Mouse (Mus musculus) NIH3T3 (cell line): ENCODE measurements around the gene Mrvi1.

Source experiments
- DNase-seq: peaks from one replicate; pipeline ENCODE4 v3.0.0-alpha.2; 2012; ENCODE audit warnings: low read depth

Gene Mrvi1

DNA sequence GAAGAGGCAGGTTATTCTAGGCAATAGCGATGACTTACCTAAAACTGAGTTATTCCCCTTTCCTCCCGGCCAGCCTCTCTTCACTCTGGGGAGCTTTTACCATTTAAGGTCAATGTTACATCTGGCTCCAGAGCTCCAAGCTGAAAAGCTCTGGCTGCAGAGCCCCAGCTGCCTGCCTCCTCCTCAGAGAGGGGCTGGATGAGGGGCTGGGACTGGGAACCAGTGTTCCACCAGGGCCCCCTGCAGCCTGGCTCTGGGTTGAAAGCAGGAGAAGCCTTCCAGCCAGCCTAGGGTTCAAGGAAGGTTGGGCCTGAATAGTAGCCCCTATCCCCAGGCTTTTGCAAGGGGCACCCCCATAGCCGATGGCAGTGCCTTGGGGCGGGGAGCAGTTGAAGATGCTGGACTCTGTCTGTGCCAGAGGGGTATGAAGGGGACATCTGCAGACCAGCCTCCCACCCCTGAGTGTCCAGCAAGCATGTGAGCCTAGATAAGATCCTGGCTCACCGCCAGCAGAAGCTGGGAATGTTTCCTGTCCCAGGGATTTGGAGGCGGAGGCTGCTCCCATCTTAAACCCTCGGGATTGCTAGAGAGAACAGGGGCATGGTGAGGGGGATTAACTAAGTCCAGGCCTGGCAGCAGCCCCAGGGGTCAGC lies at the start of gene Mrvi1:
Gene Mrvi1, minus strand, starts transcription at position 409 of the 653 bp plus-strand sequence.
- peak; percentile 66 for DNase-seq

DNA sequence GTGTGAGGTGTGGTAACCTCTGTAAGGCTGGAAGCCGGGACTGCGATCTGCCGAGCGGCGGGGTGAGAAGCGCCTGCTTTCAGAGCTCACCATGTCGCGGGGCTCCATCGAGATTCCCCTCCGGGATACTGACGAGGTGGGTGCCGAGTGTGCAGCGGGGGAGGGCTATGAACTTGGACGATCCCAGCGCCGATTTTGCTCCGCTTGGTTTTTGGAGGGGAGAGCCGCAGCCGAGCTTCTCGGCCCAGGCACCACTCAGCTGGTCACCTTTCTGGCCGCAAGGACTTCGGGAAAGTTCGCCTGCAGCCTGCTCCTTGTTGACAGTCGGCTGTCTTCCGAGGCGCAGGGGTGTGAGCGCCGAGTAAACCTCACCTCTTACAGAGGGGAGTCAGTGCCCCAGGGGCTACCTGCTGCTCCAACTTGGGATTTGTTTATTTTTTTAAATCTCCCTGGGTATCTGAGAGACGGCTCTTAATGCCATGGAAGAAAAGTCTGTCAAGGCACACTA lies 46.8 kb upstream of the Mrvi1 start:
- no peak for DNase-seq

DNA sequence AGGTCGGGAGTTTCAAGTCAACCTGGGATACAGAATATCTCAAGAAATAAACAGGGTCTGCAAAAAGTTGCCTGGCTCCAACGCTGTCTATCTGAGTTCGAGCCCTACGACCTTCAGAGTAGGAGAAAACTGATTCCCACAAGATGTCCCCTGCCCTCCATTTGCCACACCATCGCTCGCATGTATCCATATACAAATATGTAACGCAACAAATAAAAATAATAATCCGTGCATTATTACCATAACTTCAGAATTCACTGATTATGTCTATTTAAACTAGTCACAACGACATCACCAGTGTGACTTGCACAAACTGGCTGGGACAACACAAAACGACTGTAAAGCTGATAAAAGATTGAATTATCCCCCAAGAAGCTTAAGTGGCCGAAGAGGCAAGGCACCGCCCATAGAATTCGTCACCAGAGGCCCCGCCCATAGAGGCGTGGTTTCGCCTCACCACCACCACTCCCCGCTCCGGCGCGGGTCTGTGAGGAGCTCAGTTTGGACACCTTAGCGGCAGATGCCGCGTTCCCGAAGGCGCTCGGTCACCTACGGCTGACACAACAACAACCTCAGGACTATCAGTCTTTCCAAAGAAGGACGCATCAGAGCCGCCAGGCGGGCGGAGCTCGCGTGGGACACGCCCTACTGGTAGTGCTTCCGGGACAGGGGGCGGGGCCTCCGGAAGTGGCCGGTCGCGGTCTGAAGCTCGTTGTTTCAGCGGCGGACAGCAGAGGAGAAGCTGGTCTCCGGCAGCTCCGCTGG lies 46.2 kb upstream of the Mrvi1 start, which contains the start of gene Ctr9:
Gene Ctr9, plus strand, starts transcription at position 671 of the 765 bp plus-strand sequence.
- peak; percentile 92 for DNase-seq

DNA sequence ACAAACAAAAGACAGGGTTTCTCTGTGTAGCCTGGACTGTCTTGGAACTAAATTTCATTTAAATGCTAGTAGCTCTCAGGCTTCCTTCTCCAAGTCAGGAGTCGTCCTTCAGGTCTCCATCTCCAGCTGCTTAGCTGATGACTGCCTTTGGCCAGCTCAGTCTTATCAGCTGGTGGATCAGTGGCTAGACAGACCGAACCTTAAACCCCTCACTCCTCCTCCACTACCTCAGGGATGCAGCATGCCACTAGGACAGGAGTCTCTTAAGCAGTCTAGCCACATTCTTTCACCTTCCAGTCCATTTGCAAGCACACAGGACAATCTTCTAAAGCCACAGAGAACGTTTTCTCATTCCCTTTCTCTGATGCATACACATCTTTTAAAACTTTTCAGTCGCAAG lies 42.7 kb upstream of the Mrvi1 start:
- DNase-seq = no peak

DNA sequence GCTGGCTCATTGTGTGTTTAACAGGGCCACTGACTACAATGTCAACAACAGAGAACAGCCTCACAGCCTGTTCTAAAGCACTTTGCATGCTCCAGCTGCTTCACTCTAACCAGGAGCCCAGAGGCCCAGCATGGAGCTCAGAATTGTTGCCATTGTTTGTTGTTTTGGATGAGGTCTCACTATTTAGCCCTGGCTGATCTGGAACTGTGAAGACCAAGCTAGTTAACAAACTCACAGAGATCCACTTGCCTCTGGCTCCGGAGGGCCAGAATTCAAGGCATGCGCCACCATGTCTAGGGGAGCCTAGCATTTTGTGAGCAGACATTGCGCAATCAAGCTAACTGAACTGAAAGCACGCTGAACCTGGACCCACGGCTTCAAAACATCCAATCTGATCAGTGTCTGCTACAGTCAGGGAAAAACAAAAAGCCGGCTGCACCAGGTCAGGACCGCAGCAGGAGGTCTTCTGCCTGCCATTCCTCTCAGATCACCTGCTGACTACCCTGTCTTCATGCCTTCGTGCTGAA lies 41.9 kb upstream of the Mrvi1 start:
- no peak for DNase-seq

DNA sequence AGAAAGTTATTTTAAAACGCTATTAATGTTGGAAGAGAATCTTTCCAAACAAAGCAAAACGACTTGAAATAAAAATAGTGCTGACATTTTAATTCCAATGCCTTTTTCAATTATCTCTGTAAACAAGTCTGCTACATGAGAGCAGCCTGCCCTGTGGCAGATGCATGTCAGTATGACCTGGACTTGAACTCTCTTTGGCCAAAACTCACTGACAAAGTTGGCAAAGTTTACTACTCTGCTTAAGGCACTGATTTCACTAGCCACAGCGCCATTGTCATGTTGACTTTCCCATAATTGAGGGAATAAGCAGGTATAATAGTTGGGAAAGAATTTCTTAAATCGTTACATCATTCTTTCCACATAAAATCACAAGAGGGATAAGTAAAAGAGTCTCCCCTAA lies 38.6 kb upstream of the Mrvi1 start:
- DNase-seq = peak; percentile 32

DNA sequence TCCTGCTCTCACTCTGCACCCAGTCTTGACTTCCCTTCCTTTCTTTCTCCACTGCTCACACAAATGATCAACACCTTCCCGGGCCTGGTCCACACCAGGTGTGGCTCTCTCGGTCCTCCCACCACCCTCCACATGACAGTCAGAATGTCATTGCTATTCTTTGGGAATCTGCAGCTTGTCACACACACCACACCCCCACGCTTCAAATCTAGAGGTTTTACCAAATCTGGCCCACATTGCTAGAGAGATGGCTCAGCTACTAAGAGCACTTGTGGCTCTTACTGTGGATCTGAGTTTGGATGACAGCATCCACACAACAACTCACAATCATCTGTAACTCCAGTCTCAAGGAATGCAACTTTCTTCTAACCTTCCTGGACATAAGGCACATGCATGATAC lies 34.7 kb upstream of the Mrvi1 start:
- no peak for DNase-seq

DNA sequence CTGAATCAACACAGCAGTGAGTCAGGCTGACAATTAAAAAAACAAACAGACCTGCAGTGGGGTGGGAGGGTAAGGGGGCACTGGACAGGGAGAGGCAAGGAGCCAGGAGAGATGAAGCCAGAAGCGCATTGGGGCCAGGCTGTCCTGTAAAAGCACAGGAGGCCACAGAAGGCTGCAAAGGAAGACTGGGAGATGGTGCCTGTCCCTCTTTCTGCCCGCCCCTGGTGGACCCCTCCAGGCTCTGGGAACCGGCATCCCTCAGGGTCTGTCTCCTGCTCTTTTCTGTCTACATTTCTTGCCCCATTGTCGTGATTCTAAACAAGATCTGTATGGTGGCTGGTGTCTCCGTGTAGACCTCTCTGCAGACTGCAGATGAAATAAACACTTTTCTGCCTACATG lies 33.5 kb upstream of the Mrvi1 start:
- peak; percentile 19 for DNase-seq

DNA sequence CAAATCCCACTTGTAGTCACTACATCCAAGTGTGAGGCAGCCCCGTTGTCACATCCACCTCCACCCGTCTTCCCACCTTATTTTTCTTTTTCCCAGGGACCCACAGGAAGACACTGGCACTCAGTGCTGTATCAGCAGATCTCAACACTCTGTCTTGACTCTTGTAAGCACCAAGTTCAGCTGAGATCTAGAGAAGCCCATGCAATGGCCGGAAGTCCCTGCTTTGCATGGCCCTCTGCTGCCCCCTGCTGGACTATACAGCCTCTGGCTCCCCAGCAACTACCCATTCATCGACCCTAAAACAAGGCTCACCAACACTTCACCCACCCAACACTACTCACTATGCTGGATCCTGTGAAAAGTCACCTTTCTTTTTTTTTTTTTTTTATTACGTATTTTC lies 32.6 kb upstream of the Mrvi1 start:
- DNase-seq = peak; percentile 93

DNA sequence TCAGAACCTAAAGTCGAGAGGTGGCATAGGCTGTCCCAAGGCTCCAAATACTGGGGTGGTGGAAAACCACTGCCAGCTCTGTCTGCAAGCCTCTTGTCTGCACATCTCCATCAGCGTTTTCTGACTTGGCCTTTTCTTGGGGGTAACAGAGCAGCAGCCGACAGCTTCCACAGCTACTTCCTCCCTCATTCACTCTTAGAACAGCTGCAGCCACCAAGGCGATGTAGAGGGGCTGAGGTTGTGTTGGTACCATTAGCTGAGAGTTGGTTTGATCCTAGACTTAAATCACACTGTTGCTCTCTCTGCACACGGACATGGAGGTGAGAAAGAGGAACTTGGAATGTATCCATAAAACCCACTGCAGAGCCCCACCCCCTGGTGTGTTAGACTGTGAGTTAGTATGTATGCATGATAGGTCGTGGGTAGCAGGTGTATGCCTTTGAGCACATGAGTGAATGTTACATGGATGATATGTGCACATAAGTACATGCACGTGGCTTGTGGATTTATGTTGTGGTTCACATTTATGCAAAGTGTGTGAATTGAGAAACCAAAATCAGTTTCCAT lies 31.9 kb upstream of the Mrvi1 start:
- DNase-seq = no peak

DNA sequence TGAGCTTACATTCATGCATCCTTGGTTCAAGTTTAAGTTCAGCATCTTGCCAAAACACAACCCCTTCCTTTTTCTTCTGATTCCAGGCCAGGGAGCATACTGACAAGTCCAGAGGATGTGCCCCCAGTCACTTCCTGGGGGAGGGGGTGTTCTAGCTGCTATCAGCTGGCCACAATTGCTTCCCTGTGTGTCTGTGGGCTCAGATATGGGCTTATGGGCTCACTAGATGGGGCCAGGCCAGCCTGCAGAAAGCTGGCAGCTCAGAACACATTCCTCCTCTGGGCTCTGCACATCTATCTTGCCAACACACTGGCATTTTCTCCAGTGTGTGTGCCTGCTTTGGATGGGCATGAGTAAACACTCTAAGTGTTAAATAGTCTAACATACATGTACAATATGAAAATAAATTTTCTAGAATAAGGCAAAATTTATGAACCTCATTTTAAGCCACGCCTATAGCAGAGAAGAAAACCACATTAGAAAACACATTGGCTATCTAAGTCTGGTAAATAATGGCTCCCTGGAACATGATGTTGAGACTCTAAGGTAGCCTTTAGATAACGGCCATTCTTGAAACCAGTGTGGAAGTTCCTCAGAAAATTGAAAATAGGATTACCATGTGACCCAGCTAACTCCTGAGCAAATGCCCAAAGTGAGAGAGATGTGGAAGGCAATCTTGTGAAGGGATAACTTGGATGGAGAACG lies 22.0 kb upstream of the Mrvi1 start:
- DNase-seq = no peak

DNA sequence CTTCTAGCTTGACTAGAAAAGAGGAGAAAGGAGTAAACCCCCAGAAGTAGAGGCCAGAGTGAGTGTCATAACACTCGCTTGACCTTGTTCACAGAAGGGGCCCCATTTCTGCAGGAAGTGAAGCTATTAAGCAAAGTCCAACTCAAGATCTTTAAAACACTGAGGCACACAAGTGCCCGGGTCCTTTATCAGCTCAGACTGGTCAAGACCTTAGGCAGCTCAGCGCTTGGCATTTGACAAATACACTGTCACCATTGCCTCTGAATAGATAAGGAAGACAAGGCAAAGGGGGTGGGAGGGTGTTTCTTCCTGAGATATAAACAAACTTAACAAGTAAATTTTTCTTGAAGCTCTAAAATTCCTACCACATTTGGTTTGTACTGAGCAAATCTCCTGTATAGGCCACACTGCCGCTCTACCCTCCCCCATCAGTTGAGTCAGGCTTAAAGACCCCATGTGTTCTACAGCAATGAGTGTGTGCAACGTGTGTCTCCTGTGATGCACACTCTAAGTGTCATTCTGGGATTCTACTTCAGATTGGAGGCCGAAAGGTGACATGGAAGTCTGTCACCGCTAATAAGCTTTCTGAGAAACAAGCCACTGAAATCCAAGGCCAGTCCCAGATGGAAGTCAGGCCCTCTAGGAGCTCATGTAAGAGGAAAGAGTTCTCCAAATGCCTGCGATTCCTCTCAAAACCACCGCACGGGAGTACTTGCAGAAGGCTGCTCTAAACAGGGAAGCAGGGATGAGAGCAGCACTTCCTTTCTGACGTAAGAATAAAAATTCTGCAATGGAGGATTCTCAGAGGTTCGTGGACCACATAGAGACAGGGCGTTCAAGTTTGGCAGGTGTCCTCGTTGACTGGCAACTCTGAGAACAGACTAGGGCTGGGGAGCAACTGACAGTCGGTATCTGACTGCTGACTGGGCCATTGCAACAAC lies 16.9 kb upstream of the Mrvi1 start:
- DNase-seq = no peak

DNA sequence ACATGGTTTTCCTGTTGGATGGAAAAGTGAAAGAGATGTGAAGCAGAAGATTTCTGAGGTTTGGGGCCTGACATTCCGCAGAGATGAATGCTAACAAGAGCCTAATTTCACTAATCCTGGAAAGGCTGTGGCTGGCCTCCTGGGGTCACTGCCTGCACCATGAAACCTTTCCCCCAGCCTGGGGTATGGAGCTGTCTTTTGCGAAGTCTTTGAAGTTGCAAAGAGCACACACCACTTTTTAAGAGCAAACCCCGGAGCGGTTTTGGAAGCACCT lies 8.9 kb upstream of the Mrvi1 start:
- DNase-seq = no peak

DNA sequence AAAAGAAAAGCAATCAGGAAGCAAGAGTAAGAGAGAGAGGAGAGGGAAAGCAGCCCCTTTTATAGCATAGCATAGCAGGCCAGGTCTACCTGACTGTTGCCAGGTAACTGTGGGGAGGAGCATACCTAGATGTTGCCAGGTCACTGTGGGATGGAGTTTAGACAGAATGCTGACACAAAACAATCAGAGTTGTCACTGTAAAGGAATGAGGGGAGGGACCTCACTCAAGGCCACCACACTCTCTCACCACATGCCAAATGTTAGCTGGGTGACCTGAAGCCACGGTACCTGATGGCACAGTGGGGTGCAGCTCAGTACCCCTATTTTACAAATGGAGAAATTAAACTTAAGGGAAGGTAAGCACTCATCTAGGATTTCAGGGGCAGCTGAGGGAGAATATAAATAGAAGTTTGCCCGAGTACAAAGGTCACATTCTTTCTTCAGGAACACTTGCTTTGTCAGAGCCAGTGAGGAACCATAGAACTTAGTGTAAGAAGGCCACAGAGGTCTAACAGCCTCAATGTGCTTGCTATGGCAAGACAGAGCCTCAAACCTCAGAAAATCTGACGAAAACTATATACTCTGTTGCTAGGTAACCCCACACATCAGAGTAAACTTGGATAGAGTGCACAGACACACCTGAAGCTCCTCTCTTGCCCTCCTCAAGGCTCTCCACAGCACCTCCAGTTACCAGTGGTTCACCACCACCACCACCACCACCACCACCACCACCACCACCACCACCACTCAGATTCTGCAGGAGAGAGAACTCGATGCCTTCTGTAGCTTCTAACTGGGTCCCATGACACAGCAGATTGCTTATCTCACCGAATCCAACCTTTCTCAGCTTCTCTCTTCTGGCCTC lies 8.3 kb upstream of the Mrvi1 start:
- DNase-seq = no peak

DNA sequence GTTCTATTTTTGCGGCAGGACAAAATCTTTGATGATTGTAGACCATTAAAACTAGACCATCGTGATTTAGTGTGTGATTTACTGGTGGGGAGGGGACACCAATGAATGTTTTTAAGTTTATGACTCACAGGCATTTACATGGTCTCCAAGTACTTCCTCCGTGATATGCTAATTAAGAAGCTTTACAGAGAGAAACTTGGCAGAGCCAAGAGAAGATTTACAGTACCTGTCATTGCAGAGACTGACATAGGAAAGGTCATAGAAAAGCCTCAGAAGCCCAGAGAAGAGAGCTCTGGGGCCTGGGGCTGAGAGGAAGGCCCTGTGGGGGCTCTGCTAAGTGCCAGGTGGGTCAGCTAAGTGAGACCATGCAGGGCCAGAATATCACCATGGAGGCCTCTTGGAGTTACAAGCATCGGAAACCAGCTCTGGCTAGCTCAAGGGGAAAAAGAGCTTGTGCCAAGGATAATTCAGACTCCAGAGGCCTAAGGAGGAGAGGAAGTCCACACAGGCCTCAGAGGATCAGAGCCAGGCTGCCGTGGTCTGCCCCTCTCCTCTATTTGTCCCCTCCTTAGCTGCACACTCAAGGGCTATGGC lies 7.1 kb upstream of the Mrvi1 start:
- no peak for DNase-seq

DNA sequence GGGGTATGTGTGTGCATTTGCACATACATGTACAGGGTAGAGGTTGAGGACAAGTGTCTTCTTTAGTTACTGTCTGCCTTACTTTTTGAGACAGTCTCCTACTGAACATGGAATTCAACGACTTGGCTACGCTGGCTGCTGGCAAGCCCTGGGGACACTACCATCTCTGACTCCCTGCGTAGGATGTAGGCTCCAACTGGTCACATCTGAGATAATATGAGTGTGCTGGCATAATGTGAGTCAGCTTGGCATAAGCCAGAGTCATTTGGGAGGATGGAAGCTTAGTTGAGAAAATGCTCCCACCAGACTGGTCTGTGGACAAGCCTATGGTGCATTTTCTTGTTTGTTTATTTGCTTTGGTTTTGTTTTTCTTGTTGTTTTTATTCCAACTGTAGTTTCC lies 5.8 kb upstream of the Mrvi1 start:
- DNase-seq = no peak

DNA sequence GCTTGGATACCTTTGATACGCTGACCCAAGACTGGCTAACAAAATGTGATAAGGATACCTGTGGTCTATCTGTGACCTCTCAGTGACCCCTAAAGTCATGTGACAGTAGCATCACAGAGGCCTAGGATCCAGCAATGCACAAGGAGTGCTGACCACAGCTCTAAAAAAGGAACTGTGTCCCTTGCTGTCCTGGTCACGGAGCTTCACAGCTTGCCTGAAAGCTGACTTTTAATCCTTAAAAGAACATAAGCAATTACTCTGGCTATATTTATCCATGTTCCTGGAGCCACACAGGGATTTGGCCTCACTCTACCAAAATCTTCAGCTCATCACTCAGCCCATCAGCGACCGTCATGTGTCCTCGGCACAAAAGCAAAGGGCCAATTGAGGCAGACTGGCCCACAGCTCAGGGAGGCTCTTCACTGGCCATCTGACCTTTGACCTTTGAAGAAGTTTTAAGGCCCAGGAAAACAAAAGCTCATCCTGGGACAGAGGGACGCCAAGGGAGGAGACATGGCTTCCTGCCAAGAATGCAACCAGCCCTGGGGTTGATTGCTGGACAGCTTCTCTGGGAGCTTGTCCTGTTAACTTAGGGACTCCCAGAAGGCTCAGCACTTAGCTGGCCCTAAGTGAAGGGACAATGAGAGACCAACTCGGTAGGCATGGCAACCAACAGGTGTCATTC lies 3.5 kb upstream of the Mrvi1 start:
- no peak for DNase-seq

DNA sequence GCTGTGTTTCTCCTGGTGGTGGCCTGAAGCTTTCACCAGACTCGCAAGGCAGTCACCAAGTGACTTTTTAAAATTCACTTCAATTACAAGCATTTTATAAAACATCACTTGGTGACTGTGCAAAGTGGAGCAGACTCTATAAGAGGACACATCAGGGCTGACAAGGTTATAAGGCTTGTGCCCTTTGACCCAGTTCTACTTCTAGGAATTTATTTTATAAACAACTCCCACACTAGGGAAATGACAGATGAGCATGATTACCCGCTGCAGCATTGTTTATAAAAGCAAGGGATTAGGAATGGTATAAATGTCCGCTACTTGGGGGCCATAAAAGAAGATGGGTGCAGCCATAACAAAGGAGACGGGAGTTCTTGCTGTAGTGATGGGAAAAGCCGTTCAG lies 1.4 kb upstream of the Mrvi1 start:
- no peak for DNase-seq

DNA sequence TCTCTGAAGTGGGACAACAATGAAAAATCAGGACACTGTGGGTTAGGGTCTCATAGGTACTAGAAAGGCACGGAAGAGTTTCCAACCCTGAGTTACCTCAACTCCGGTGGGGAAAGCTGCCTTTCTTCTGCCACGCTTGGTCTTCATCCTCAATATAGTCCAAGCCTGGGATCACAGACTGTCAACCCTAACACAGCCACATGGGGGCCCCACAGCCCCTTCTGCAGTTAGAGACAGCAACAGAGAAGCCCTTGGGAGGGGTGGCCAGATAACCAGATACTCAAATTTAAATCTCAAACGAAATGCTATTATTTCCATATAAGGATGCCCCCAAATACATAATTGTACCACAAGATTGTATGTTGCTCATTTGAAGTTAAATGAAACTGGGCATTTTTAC lies 503 bp upstream of the Mrvi1 start:
- DNase-seq = peak; percentile 62
